Mouse (Mus musculus) left cerebral cortex, postnatal 4 days (tissue): Measurements from ENCODE around the gene Gm9945. TPM values are rescaled to one million over a fixed set of nuclear protein-coding genes. Genes with fewer than 3 reads are reported as not detected.

Source experiments
- DNase-seq: peaks from one replicate; pipeline ENCODE4 v3.0.0-alpha.2; 2022
- intact Hi-C: fragments of 180-260 bp; cut with DNase I; formaldehyde crosslinking; loops from one replicate; pipeline ENCODE4 v1.15.1; 2025
- total RNA-seq, 2 experiments: library from RNA; stranded (reverse); gene quantifications; 2 replicates each; pipeline ENCODE4 v1.2.3; 2021

The Gm9945 gene
- total RNA-seq: under 1 TPM; 0.52 to 0.98 TPM

DNA sequence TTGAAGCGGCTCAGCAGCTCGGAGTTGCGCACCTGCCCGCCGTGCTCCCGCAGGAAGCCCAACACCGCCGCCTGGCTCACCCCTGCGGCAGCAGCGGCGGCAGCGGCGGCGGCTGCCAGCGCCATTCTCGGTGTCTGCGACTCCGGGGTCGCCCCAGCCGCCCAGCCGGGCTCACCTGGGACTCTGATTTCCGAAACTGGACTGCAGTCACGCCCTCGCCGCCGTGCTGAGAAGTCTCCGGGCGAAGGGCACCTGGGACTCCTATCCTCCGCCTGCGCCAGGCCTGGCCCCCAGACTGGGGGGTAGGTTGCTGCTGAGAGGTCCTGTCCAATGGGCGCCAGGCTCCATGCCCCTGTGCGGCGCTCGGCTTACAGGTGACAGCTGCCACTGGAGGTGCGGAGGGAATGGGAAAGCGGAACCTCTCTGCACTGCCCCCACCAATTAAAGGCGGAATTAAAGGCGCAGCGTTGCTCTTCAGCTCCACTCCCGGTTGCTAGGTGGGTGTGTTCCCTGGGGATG lies at the start of gene Gm9945, which contains the start of gene Sowaha:
Gm9945 (plus strand) TSS at position 384 of the 519 bp plus-strand sequence.
Sowaha (minus strand) TSS at position 492 of the 519 bp plus-strand sequence.
- peak; percentile 23 for DNase-seq
- intact Hi-C loops: no loop called here

DNA sequence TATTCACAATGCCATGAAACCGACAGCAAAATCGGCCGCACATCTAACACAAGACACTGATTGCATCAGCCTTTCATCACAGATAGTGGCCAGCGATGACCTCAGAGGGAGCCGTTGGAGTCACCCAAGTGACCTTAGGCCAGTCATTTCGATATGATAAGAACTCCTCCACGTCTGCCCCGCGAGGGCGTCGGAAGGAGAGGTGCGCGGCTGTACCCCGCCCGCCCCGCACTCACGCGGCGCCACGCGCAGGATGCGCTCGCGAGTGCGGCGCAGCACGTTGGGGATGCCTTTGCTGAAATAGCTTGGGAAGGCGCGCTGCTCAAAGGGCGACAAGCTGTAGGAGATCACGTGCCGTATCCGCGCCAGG lies 49.7 kb upstream of the Gm9945 start:
- no peak for DNase-seq
- intact Hi-C loops: no loop called here

DNA sequence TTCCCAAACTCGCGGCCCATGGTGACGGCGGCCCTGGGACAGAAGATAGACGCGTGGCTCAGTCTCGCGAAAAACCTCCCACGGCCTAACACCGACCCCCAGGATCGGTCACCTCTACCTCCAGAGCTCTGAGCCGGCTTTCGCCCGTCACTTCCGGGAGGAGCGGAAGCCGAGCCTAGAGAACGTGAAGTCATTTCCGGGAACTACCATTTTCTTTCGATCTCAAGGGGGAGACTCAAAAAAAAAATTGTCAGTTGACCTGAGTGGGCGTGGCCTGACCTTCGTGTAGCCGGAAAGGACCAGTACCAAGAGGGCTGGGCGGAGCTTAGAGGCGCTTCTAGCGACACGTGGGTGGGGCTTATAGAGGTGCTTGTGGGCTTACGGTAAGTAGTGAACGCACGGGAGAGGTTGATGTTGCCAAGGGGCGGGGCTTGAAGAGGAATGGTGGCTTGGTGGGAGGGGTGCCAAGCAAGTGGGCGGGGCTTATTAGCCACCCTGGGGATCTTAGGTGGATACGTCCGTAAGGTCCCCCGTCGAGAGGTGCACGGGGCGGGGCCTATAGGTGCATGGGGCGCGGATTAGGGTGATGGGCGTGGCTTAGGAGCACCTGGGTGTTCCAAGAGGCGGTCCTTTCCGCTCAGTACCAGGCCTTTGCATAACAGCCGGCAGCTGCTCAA lies 49.2 kb upstream of the Gm9945 start, which contains the start of the genes Uqcrq and Gdf9:
Uqcrq (minus strand) TSS at position 162 of the 677 bp plus-strand sequence.
Gdf9 (plus strand) TSS at position 354 of the 677 bp plus-strand sequence.
- intact Hi-C loops: no loop called here
- peak; percentile 99 for DNase-seq

DNA sequence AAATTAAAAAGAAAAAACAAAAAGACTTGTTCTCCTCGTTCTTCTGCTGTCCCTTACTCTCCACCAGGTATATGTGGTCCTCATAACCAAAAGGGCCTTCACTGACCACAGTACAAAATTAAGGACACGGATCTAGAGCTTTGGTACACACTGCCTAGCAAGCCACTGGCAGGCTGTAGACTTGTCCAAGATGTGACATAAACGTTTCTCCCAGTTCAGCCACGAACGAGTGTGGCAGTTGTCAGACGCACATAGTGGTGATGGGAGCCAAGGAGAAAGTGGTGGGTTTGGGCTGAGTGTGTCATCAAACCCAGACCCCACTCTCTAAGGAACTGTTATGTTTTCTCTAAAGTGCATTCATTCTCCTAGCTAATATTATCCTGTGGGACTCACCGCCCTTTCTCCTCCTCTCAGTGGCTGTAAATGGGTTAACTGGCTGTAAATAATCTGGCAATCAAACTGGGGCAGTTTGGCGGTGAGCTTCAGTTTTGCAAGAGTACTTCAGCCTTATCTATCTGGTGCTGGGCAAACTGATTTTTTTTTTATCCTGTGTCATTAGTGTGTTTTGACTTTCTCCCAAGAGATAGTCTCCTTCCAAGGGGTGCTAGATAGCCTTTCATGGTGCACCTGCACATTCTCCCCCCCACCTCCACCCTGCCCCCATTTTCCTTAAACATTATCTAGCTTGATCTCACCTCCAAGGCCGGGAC lies 48.5 kb upstream of the Gm9945 start:
- DNase-seq: no peak
- intact Hi-C loops: no loop called here

DNA sequence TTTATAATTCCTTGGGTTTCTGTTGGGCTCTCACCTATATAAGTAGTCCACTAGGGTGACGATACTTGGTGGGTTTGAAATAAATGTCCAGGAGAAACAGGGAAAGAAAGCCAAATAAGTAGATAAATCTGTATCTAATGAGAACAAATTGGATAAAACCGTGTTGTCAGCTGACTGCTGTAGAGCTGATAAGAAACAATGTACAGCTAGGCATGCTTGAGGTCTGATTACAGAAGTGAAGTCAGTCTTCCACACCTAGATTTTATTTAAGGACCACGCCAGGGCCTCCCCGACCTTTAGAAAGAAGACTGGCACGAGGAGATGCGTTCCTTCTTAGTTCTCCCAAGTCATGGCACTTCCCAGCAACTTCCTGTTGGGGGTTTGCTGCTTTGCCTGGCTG lies 46.9 kb upstream of the Gm9945 start:
- DNase-seq: no peak
- intact Hi-C loops: no loop called here

DNA sequence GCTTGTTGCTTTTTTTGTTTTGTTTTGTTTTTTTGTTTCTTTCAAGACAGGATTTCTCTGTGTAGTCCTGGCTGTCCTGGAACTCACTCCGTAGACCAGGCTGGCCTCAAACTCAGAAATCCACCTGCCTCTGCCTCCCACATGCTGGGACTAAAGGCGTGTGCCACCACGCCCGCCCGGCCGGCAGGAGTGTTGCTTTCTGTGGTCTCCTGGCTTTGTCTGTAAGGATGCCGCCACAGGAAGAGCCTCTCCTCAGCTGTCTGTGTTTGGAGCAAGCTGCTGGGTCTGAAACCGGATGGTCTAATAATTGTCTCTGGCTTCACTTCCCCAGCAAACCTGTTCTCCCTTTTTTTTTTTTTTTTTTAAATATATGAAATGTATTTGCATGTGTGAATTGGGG lies 44.5 kb upstream of the Gm9945 start:
- DNase-seq: no peak
- intact Hi-C loops: no loop called here

DNA sequence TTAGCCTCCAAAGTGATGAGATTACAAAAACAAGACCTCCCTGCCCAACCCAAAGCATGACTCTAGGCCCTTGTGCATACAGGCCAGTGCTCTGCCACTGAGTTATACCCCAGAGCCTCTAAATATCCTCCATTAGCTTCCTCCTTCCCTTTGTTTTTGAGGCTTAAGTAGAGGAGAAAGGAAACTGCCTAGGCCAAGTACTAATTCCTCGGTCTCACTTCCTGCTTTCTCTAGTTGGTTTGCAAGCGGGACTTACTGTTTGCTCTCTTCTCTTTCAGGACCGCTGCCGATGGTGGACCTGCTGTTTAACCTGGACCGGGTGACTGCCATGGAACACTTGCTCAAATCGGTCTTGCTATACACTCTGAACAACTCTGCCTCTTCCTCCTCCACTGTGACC lies 43.6 kb upstream of the Gm9945 start:
- intact Hi-C loops: no loop called here
- DNase-seq: no peak

DNA sequence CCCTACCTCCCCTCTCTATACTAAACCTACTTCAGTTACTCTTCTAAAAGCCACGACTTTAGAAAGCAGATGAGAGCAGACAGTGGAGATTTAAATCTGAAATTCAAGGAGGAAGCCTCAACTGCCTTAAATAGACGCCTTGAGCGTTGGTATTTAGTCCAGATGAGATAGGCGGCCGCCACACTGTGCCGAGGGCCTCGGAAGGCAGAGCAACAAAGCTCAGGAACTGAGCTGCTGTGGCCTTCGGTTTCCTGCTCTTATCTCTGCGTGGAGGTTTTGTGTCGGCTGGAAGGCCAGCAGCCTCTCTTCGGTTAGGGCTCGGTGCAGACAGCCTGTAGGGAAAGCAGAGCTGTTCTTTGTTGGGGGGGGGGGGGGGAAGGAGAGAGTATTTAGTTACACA lies 38.0 kb upstream of the Gm9945 start:
- intact Hi-C loops: no loop called here

DNA sequence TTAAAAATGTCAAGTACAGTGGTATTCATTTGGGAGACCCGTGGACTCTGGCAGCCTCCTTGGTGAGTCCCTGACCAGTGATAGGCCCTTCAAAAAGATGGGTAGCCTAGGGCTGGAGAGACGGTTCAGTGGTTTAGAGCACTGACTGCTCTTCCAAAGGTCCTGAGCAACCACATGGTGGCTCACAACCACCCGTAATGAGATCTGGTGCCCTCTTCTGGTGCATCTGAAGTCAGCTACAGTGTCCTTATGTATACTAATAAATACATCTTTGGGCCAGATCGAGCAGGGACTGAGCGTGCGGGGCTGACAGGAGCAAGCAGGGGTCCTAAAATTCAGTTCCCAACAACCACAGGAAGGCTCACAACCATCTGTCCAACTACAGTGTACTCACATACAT lies 36.1 kb upstream of the Gm9945 start:
- intact Hi-C loops: no loop called here
- DNase-seq: peak; percentile 38

More for the DNA sequence above, 38.0 kb upstream of the Gm9945 start:
- no peak for DNase-seq

DNA sequence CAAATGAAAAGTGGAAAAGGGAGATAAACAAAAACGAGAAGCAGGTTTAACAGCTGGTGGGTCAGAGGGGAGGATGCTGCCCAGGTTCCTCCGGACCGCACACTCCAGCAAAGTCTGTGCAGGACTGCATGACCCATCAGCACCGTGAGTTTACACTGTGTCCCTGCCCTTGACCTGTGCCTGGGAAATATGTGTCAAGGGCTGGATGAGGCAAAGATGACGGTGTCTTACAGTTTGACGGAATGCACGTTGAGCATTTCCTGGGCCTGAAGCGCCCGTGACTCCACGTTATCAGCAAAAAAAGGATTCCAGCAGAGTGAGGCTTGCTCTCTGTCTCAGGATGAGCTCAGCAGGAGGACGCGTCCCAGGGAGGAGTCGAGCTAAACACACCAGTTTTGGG lies 34.4 kb upstream of the Gm9945 start:
- intact Hi-C loops: no loop called here
- DNase-seq: no peak

DNA sequence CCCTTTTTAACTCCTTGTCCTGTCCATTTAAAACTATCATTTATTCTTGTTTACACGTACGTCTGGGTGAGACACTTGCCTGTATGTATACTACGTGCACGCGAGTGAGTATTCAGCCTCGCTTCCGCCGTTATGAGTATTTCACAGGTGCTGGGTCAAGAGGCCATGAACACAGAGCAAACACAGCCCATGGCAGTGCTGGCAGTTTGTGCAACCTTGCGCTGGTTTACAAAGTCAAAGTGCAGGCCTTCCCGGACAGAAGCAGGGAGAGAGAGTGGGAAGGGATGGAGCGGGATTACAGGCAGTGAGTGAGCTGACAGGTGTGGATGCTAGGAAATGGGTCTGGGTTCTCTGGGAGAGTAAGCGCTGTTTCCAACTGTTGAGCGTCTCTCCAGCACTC lies 33.8 kb upstream of the Gm9945 start:
- intact Hi-C loops: no loop called here
- no peak for DNase-seq

DNA sequence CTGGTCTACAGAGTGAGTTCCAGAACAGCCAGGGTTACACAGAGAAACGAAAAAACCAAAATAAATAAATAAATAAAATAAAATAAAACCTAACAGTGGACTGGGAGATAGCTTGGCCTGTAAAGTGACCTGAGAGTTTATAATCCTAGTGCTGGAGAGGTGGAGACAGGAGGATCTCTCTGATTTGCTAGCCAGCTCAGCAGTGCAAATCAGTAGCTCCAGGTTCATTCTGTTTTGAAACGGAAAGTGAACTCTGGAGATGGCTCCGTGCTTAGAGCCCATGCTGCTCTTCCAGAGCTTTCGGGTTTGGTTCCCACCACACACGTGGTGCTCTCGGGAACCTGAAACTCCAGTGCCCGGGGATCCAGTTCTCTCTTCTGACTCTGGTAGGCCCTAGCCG lies 32.0 kb upstream of the Gm9945 start:
- DNase-seq: no peak
- intact Hi-C loops: no loop called here

DNA sequence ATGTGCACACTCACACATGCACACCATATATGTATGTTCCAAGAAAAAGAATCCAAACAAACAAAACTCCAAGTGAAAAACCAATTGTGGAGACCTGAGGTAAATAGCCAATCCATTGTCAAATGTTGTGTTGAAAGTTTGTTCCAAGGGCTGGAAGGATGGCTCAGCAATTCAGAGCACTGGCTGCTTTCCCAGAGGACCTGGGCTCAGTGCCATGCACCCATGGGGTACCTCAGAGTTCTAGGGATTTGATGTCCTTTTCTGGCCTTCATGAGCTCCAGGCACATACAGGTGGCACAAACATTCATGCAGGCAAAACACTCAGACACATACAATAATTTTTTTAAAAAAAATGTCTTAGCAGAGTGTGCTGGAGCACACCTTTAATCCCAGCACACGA lies 31.4 kb upstream of the Gm9945 start:
- intact Hi-C loops: no loop called here
- peak; percentile 68 for DNase-seq

DNA sequence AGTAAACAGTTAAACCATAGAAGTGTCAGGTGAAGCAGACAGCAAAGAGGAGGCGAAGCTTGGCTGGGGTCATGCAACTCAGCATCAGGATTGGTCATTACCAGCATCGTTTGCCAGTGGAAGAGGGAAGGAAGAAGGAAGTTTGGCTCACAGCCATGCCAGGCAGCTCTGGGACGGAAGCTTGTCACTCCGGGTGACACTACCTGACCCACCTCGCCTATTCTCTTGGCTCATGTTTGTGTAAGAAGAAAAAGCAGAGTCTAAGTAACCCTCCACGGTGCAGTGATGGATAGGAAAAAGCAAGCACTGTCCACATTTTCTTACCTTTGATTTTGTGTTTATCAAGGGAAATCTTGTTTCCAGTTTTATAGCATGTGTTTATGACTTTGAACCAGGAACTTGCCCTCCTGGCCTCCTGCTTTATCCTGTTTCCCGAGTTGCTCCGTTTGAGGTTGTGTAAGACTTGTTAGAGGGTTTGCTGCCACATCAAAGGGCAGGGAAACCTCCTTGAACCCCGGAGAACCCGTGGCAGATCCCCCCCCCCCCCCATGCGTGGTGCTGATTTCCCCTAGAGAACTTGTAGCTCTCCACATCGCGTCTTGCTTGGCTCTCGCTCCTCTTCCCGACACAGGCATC lies 29.8 kb upstream of the Gm9945 start:
- DNase-seq: no peak
- intact Hi-C loops: no loop called here

DNA sequence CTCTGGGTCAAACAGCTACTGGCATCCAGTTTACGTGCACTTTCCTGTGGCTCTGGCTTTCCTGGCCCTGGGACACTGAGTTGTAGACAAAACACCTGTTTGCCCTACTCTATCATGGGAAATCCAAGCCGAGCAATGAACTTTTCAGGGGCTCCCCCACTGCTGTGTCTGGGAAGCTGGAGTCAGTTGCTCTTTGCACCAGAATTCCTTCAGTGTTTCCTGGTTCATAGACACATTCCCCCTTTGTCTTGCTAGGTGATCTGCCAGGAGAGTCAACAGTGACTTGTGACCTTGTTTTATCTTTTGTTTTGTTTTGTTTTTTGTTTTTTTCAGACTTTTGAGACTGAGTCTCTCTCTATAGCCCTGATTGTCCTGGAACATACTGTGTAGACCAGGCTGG lies 28.6 kb upstream of the Gm9945 start:
- no peak for DNase-seq
- intact Hi-C loops: no loop called here

DNA sequence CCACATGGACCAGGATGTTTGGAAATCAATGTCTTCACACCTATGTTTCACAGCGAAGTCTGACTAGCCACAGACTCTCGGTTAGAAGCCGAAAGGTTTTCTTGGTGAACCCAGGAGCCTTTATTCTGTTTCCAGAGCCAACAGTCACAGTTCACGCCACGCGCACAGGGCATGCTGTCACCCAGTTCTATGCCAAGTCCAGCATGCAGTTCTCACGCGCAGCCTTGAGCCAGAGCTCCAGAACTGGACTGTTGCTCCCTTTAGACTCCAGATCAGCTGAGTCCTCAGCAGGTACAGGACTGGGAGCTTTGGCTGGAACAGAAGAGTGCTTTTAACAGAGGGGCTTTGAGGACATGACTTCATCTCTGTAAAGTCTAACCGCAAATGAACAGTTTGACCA lies 27.6 kb upstream of the Gm9945 start:
- intact Hi-C loops: no loop called here

DNA sequence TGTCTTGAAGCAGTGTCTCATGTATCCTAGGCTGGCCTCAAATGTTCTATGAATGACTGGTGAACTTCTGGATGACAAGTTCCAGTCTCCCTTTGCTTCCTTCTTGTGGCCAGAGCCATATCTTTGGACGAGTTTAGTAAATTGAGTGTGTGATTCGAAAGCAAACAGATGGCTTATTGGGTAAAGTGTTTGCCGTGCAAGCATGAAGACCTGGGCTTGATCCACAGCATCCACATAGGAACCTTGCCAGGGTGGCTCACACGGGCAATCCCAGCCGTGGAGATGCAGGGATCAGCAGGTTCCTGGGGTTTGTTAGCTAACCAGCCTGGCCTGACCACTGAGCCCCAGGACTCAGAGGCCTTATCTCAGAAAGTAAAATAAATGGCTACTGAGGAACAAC lies 26.9 kb upstream of the Gm9945 start:
- intact Hi-C loops: no loop called here
- no peak for DNase-seq

More for the DNA sequence above, 27.6 kb upstream of the Gm9945 start:
- no peak for DNase-seq

DNA sequence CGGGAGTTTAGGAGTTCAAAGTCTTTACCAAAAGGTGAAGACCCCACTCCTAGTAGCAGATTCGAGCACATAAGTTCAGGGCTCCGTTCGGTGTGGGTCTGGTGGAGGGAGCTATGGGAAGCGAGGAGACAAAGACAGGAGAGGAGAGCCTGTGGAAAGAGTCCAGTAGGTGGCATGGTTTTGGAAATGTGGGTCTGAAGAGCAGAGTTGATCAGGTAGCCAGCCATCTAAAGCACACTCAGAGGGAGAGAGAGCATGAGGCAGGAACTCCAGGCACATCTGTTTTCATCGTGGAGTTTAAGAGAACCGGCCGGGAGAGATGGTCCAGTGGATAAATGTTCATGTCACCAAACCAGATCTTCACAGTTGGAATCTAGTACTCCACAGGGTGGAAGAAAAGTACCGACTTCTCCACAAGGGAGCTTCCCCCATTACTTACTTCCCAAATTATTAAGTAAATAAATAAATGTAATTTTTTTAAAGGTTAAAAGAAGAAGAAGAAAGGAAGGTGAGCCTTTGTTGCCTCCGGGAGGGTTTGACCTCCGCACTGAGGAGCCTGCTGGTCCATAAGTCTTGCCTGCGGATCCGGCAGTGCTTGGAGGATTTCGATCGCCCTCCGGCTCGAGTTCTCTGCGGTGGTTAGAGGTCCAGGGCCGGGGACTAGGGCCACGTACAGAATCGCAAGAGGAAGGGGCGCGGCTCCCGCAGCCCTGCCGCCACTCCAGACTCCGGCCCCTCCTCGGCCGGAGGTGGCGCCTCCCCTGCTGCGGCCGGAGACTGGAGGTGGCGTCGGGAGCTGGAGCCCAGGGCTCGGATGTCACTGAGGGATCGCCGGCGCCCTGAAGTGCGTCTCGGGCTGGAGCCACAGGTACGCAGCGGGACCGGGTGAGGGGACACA lies 23.2 kb upstream of the Gm9945 start, which contains the start of the genes Gm10447 and Shroom1:
Gm10447 (minus strand) TSS at position 637 of the 898 bp plus-strand sequence.
Shroom1 (plus strand) TSS at position 732 of the 898 bp plus-strand sequence.
- DNase-seq: no peak

DNA sequence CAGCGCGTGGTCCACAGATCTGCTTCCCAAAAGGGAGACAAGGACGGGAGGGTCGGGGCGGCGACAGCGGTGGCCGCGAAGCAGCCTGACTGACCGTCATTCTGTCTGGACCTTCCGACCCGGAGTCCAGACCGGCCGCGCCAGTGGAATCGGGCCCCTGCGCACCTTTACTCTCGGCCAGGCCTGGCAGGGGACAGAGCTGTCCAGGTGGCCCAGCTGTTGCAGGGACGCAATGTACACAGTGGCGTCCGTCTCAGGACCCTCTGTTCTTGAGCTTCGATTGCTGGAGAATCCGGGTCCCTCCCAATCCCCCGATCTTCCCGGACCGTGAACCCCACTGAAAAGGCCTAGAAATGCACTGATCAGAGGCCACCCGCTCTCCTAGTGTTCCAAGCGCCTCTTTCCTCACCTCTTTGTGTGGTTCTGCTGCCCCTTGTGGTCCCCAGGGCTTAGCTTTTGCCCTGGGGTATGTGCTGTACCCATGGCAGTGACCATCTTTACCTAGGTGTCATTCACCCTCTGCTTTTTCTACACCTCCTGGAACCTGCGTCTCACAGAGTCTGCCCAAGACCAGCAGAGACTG lies 22.5 kb upstream of the Gm9945 start:
- no peak for DNase-seq
- intact Hi-C loops: no loop called here

More for the DNA sequence above, 23.2 kb upstream of the Gm9945 start, which contains the start of the genes Gm10447 and Shroom1:
- intact Hi-C loops: no loop called here

DNA sequence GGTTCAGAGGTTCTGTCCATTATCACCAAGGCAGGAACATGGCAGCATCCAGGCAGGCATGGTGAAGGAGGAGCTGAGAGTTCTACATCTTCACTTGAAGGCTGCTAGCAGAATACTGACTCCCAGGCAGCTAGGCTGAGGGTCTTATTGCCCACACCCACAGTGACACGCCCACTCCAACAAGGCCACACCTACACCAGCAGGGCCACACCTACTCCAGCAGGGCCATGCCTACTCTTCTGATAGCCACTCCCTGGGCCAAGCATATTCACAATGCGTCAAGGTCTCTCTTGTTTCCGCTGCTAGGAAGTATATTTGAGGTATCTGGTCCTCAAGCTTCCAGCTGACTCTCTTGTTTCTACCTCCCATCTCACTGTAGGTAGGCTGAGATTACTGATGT lies 21.0 kb upstream of the Gm9945 start:
- no peak for DNase-seq
- intact Hi-C loops: no loop called here
